Mouse (Mus musculus) C2C12 (cell line): ENCODE results near the gene Ica1l. TPM values are rescaled to one million over a fixed set of nuclear protein-coding genes. Genes with fewer than 3 reads are reported as not detected.

Experiments used
- H3K27me3 ChIP-seq: one replicate; pipeline ENCODE4 v1.6.1; 2011; ENCODE audit not compliant: control insufficient read depth, insufficient read depth, insufficient read length
- H3K36me3 ChIP-seq: one replicate; pipeline ENCODE4 v1.6.1; 2011; ENCODE audit not compliant: control insufficient read depth, insufficient read depth
- H3K4me3 ChIP-seq: one replicate; pipeline ENCODE4 v1.5.1; 2011; ENCODE audit warnings: mild to moderate bottlenecking, control low read depth; ENCODE audit not compliant: poor library complexity, insufficient read depth, severe bottlenecking
- H3K79me2 ChIP-seq: one replicate; pipeline ENCODE4 v1.6.1; 2011; ENCODE audit not compliant: control insufficient read depth, insufficient read depth
- H3K79me3 ChIP-seq: one replicate; pipeline ENCODE4 v1.6.1; 2011; ENCODE audit warnings: low read depth, control low read depth
- H3ac ChIP-seq: one replicate; pipeline ENCODE3; 2011; ENCODE audit warnings: low read depth; ENCODE audit not compliant: control insufficient read depth, insufficient read length
- CEBPB ChIP-seq: IDR thresholded peaks from one replicate; pipeline ENCODE4 v1.6.1; 2011; ENCODE audit warnings: low read depth, mild to moderate bottlenecking, control low read depth, moderate library complexity
- CTCF ChIP-seq: IDR thresholded peaks from one replicate; pipeline ENCODE4 v1.5.1; 2011; ENCODE audit not compliant: control insufficient read depth, insufficient read depth, insufficient read length
- FOSL1 ChIP-seq: IDR thresholded peaks from one replicate; pipeline ENCODE4 v1.8.0; 2011; ENCODE audit warnings: mild to moderate bottlenecking, low read length; ENCODE audit not compliant: poor library complexity, insufficient read depth, severe bottlenecking
- MAX ChIP-seq: IDR thresholded peaks from one replicate; pipeline ENCODE4 v1.6.1; 2011; ENCODE audit warnings: mild to moderate bottlenecking, control low read depth
- MYOD1 ChIP-seq: IDR thresholded peaks from one replicate; pipeline ENCODE4 v1.6.1; 2011; ENCODE audit warnings: low read depth; ENCODE audit not compliant: control insufficient read depth, insufficient read length
- MYOG ChIP-seq: IDR thresholded peaks from one replicate; pipeline ENCODE4 v1.6.1; 2011; ENCODE audit not compliant: control insufficient read depth, insufficient read length; ENCODE audit errors: extremely low read depth
- USF1 ChIP-seq: IDR thresholded peaks from one replicate; pipeline ENCODE4 v1.6.1; 2011; ENCODE audit warnings: low read depth, mild to moderate bottlenecking, control low read depth, moderate library complexity
- polyA plus RNA-seq: library from polyadenylated mRNA; unstranded; fragments of >200 nt; fragmentation: generic; extraction: Trizol; gene quantifications from one replicate; pipeline ENCODE4 v1.2.1, GENCODE M21; 2012; ENCODE audit warnings: missing spikeins

The Ica1l gene
- polyA plus RNA-seq, 1 experiment: 0.06 TPM

- Histone ChIP-seq H3K79me2 (no peaks in the 10 kb centered on the region), H3K27me3 (no peaks in the 10 kb centered on the region), H3K79me3 (no peaks in the 10 kb centered on the region), H3ac (no peak overlapping the region), H3K36me3 (peaks cover 10% of the 10 kb centered on the region), H3K4me3 (no peak overlapping the region)
- no peak for TF ChIP-seq FOSL1
- no peak for TF ChIP-seq CEBPB
- TF ChIP-seq MAX: no peak
- no peak for TF ChIP-seq MYOG
- TF ChIP-seq USF1: no peak
- TF ChIP-seq MYOD1: no peak
- no peak for TF ChIP-seq CTCF
These were observed 55.5 kb downstream of the Ica1l start for GRCm38 (mm10) chr1:59987399-59988040.

GRCm38 (mm10) chr1:59986626-59987025 lies 56.4 kb downstream of the Ica1l start:
- Histone ChIP-seq H3K79me3 (no peaks in the 10 kb centered on the region), H3K36me3 (peaks cover 17% of the 10 kb centered on the region), H3K27me3 (no peaks in the 10 kb centered on the region), H3K4me3 (no peak overlapping the region), H3K79me2 (no peaks in the 10 kb centered on the region), H3ac (no peak overlapping the region)
- TF ChIP-seq CTCF: no peak
- no peak for TF ChIP-seq MYOG
- TF ChIP-seq CEBPB: no peak
- TF ChIP-seq USF1: no peak
- no peak for TF ChIP-seq MAX
- no peak for TF ChIP-seq FOSL1
- no peak for TF ChIP-seq MYOD1

GRCm38 (mm10) chr1:59967291-59967690 lies 75.7 kb downstream of the Ica1l start:
- no peaks in the 10 kb centered on the region for H3K27me3 ChIP-seq
- peaks cover 24% of the 10 kb centered on the region for H3K36me3 ChIP-seq
- no peak overlapping the region for H3K4me3 ChIP-seq
- H3K79me2 ChIP-seq: no peaks in the 10 kb centered on the region
- H3ac ChIP-seq: no peak overlapping the region
- no peaks in the 10 kb centered on the region for H3K79me3 ChIP-seq
- no peak for TF ChIP-seq USF1
- TF ChIP-seq CTCF: peak; percentile 14
- TF ChIP-seq MAX: no peak
- TF ChIP-seq MYOD1: no peak

GRCm38 (mm10) chr1:59966171-59966785 lies 76.7 kb downstream of the Ica1l start:
- Histone ChIP-seq H3K36me3 (peaks cover 32% of the 10 kb centered on the region), H3ac (no peak overlapping the region), H3K4me3 (no peak overlapping the region), H3K27me3 (no peaks in the 10 kb centered on the region), H3K79me3 (no peaks in the 10 kb centered on the region), H3K79me2 (no peaks in the 10 kb centered on the region)
- TF ChIP-seq MYOD1 (no peak), MAX (no peak), MYOG (no peak), CTCF (no peak), USF1 (no peak), FOSL1 (no peak), CEBPB (no peak)

- TF ChIP-seq MAX (no peak), USF1 (no peak), FOSL1 (no peak), CTCF (no peak), MYOG (no peak), MYOD1 (no peak), CEBPB (no peak)
These were observed 83.0 kb downstream of the Ica1l start for GRCm38 (mm10) chr1:59959941-59960340.

DNA sequence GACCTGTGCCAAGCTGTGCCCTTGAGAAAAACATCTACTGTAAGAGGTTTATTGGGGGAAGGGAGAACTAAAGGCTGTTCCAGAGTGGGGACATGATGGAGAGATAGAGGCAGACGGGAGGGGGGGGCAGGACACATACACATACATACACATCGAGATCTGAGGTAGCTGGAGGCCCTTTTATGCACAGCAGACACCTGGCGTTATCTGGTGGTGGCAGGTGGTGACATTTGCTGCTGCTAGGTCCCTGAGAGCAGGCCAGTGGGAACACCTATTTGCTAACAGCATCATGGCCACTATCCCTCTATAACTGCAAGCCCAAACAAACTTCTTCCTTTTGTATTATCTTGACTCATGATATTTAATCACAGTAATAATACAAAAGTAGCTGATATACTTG lies 85.8 kb downstream of the Ica1l start:
- Histone ChIP-seq H3K27me3 (no peaks in the 10 kb centered on the region), H3K4me3 (no peak overlapping the region), H3ac (no peak overlapping the region), H3K79me3 (no peaks in the 10 kb centered on the region), H3K79me2 (no peaks in the 10 kb centered on the region), H3K36me3 (peaks cover 25% of the 10 kb centered on the region)
- no peak for TF ChIP-seq FOSL1
- no peak for TF ChIP-seq CEBPB
- TF ChIP-seq MYOD1: no peak
- TF ChIP-seq CTCF: no peak
- no peak for TF ChIP-seq MAX
- no peak for TF ChIP-seq USF1
- no peak for TF ChIP-seq MYOG

More at GRCm38 (mm10) chr1:59959941-59960340, 83.0 kb downstream of the Ica1l start:
- Histone ChIP-seq H3K4me3 (no peak overlapping the region), H3K36me3 (peaks cover 36% of the 10 kb centered on the region), H3K79me3 (no peaks in the 10 kb centered on the region), H3K79me2 (no peaks in the 10 kb centered on the region), H3ac (no peak overlapping the region), H3K27me3 (no peaks in the 10 kb centered on the region)
